Mouse (Mus musculus): ENCODE results near the gene 1700012B09Rik.

GRCm38 (mm10) chr9:14769811-14770210 lies 1.0 kb downstream of the 1700012B09Rik start:
- TF ChIP-seq CTCF (IDR thresholded peaks at IDR 0.05; ENCODE audit: insufficient read depth, low read depth, low read length) (no peak), POLR2A (IDR thresholded peaks at IDR 0.05; ENCODE audit: insufficient read depth, low read depth, low read length) (no peak)
